Mouse (Mus musculus): Measurements from ENCODE around the gene Fbf1. TPM values are rescaled to one million over a fixed set of nuclear protein-coding genes. Genes with fewer than 3 reads are reported as not detected.

Fbf1 gene
- polyA plus RNA-seq, 1 experiment from 2014 or later = 38.7 TPM

GRCm38 (mm10) chr11:116106154-116106962 is 61.6 kb downstream of the Fbf1 start:
- Histone ChIP-seq H3K4me3 (ENCODE audit: low read length) (peak overlapping the region; percentile 19), H3K9me3 (ENCODE audit: low read length) (no peaks in the 10 kb centered on the region), H3K9ac (replicated peaks; ENCODE audit: low read length) (peak overlapping the region; percentile 48), H3K4me2 (replicated peaks; ENCODE audit: low read depth, low read length) (peak overlapping the region; percentile 71), H3K36me3 (ENCODE audit: insufficient read depth, low read length) (no peaks in the 10 kb centered on the region), H3K27me3 (ENCODE audit: insufficient read depth, low read length) (peaks cover 43% of the 10 kb centered on the region), H3K27ac (ENCODE audit: low read length) (0 out of 2 replicates have a peak overlapping the region, but pooled peaks have one; percentile 38), H3K4me1 (ENCODE audit: insufficient read depth, low read length) (peaks cover 89% of the 10 kb centered on the region)
- WGBS = 19% methylated on average over 32 of the region's 32 CpGs
- ATAC-seq (ENCODE audit: low FRiP score, low TSS enrichment) = no peak

GRCm38 (mm10) chr11:116105065-116105464 is 62.9 kb downstream of the Fbf1 start:
- H3K9ac ChIP-seq (replicated peaks; ENCODE audit: low read length) = no peak overlapping the region
- peaks cover 94% of the 10 kb centered on the region for H3K4me1 ChIP-seq (ENCODE audit: insufficient read depth, low read length)
- H3K27me3 ChIP-seq (ENCODE audit: insufficient read depth, low read length) = peaks cover 30% of the 10 kb centered on the region
- ATAC-seq (ENCODE audit: low FRiP score, low TSS enrichment) = no peak
- H3K36me3 ChIP-seq (ENCODE audit: insufficient read depth, low read length) = no peaks in the 10 kb centered on the region
- 80% methylated on average over 2 of the region's 2 CpGs for WGBS
- H3K4me3 ChIP-seq (ENCODE audit: low read length) = no peak overlapping the region
- H3K4me2 ChIP-seq (replicated peaks; ENCODE audit: low read depth, low read length) = no peak overlapping the region
- H3K27ac ChIP-seq (ENCODE audit: low read length) = 0 out of 2 replicates have a peak overlapping the region, but pooled peaks have one; percentile 18
- no peaks in the 10 kb centered on the region for H3K9me3 ChIP-seq (ENCODE audit: low read length)

GRCm38 (mm10) chr11:116104006-116104646 is 63.8 kb downstream of the Fbf1 start:
- Histone ChIP-seq H3K27ac (ENCODE audit: low read length) (peak overlapping the region; percentile 89), H3K4me2 (replicated peaks; ENCODE audit: low read depth, low read length) (peak overlapping the region; percentile 8; the same call in 1 of the 2 replicates), H3K36me3 (ENCODE audit: insufficient read depth, low read length) (no peaks in the 10 kb centered on the region), H3K4me1 (ENCODE audit: insufficient read depth, low read length) (peaks cover 93% of the 10 kb centered on the region), H3K9ac (replicated peaks; ENCODE audit: low read length) (peak overlapping the region; percentile 39; the same call in 1 of the 2 replicates), H3K4me3 (ENCODE audit: low read length) (no peak overlapping the region), H3K27me3 (ENCODE audit: insufficient read depth, low read length) (peaks cover 21% of the 10 kb centered on the region), H3K9me3 (ENCODE audit: low read length) (no peaks in the 10 kb centered on the region)
- 31% methylated on average over 14 of the region's 14 CpGs for WGBS
- peak; percentile 76 for ATAC-seq (ENCODE audit: low FRiP score, low TSS enrichment)

GRCm38 (mm10) chr11:116103572-116103971 is 64.4 kb downstream of the Fbf1 start:
- 0 out of 2 replicates have a peak overlapping the region, but pooled peaks have one; percentile 8 for H3K4me2 ChIP-seq (replicated peaks; ENCODE audit: low read depth, low read length)
- ATAC-seq (ENCODE audit: low FRiP score, low TSS enrichment) = no peak
- H3K27me3 ChIP-seq (ENCODE audit: insufficient read depth, low read length) = peaks cover 16% of the 10 kb centered on the region
- no peak overlapping the region for H3K9ac ChIP-seq (replicated peaks; ENCODE audit: low read length)
- H3K4me1 ChIP-seq (ENCODE audit: insufficient read depth, low read length) = peaks cover 93% of the 10 kb centered on the region
- no peak overlapping the region for H3K4me3 ChIP-seq (ENCODE audit: low read length)
- H3K27ac ChIP-seq (ENCODE audit: low read length) = peak overlapping the region; percentile 89
- WGBS = 61% methylated on average over 12 of the region's 12 CpGs
- no peaks in the 10 kb centered on the region for H3K36me3 ChIP-seq (ENCODE audit: insufficient read depth, low read length)
- no peaks in the 10 kb centered on the region for H3K9me3 ChIP-seq (ENCODE audit: low read length)

- Histone ChIP-seq H3K4me3 (ENCODE audit: low read length) (no peak overlapping the region), H3K4me1 (ENCODE audit: insufficient read depth, low read length) (peaks cover 84% of the 10 kb centered on the region), H3K27me3 (ENCODE audit: insufficient read depth, low read length) (peaks cover 6% of the 10 kb centered on the region), H3K27ac (ENCODE audit: low read length) (peak overlapping the region; percentile 99), H3K9me3 (ENCODE audit: low read length) (no peaks in the 10 kb centered on the region), H3K9ac (replicated peaks; ENCODE audit: low read length) (peak overlapping the region; percentile 46), H3K4me2 (replicated peaks; ENCODE audit: low read depth, low read length) (0 out of 2 replicates have a peak overlapping the region, but pooled peaks have one; percentile 40), H3K36me3 (ENCODE audit: insufficient read depth, low read length) (no peaks in the 10 kb centered on the region)
- no peak for ATAC-seq (ENCODE audit: low FRiP score, low TSS enrichment)
- 61% methylated on average over 3 of the region's 4 CpGs for WGBS
Observed at GRCm38 (mm10) chr11:116102472-116102871, 65.5 kb downstream of the Fbf1 start.

GRCm38 (mm10) chr11:116101931-116102381 is 66.0 kb downstream of the Fbf1 start:
- Histone ChIP-seq H3K4me2 (replicated peaks; ENCODE audit: low read depth, low read length) (peak overlapping the region; percentile 40), H3K4me1 (ENCODE audit: insufficient read depth, low read length) (peaks cover 79% of the 10 kb centered on the region), H3K27ac (ENCODE audit: low read length) (peak overlapping the region; percentile 99), H3K27me3 (ENCODE audit: insufficient read depth, low read length) (peaks cover under 1% of the 10 kb centered on the region), H3K36me3 (ENCODE audit: insufficient read depth, low read length) (no peaks in the 10 kb centered on the region), H3K4me3 (ENCODE audit: low read length) (no peak overlapping the region), H3K9me3 (ENCODE audit: low read length) (no peaks in the 10 kb centered on the region), H3K9ac (replicated peaks; ENCODE audit: low read length) (peak overlapping the region; percentile 46)
- peak; percentile 5; the same call in 1 of the 2 replicates for ATAC-seq (ENCODE audit: low FRiP score, low TSS enrichment)
- 42% methylated on average over 11 of the region's 11 CpGs for WGBS

- H3K9me3 ChIP-seq (ENCODE audit: low read length) = peaks cover 5% of the 10 kb centered on the region; the same call in 1 of the 2 replicates
- H3K4me2 ChIP-seq (replicated peaks; ENCODE audit: low read depth, low read length) = peak overlapping the region; percentile 40; the same call in 1 of the 2 replicates
- H3K27ac ChIP-seq (ENCODE audit: low read length) = peak overlapping the region; percentile 99
- H3K9ac ChIP-seq (replicated peaks; ENCODE audit: low read length) = peak overlapping the region; percentile 39; the same call in 1 of the 2 replicates
- no peak for ATAC-seq (ENCODE audit: low FRiP score, low TSS enrichment)
- WGBS = 68% methylated on average over 7 of the region's 7 CpGs
- no peak overlapping the region for H3K4me3 ChIP-seq (ENCODE audit: low read length)
- no peaks in the 10 kb centered on the region for H3K27me3 ChIP-seq (ENCODE audit: insufficient read depth, low read length)
- no peaks in the 10 kb centered on the region for H3K36me3 ChIP-seq (ENCODE audit: insufficient read depth, low read length)
- peaks cover 68% of the 10 kb centered on the region for H3K4me1 ChIP-seq (ENCODE audit: insufficient read depth, low read length)
Observed at GRCm38 (mm10) chr11:116100839-116101238, 67.1 kb downstream of the Fbf1 start.

- 70% methylated on average over 6 of the region's 6 CpGs for WGBS
- Histone ChIP-seq H3K27me3 (ENCODE audit: insufficient read depth, low read length) (no peaks in the 10 kb centered on the region), H3K27ac (ENCODE audit: low read length) (peak overlapping the region; percentile 99), H3K4me3 (ENCODE audit: low read length) (0 out of 2 replicates have a peak overlapping the region, but pooled peaks have one; percentile 5), H3K36me3 (ENCODE audit: insufficient read depth, low read length) (no peaks in the 10 kb centered on the region), H3K4me1 (ENCODE audit: insufficient read depth, low read length) (peaks cover 64% of the 10 kb centered on the region), H3K4me2 (replicated peaks; ENCODE audit: low read depth, low read length) (peak overlapping the region; percentile 40), H3K9me3 (ENCODE audit: low read length) (peaks cover 5% of the 10 kb centered on the region; the same call in 1 of the 2 replicates), H3K9ac (replicated peaks; ENCODE audit: low read length) (0 out of 2 replicates have a peak overlapping the region, but pooled peaks have one; percentile 33)
- no peak for ATAC-seq (ENCODE audit: low FRiP score, low TSS enrichment)
Observed at GRCm38 (mm10) chr11:116100385-116100784, 67.6 kb downstream of the Fbf1 start.

- peaks cover 58% of the 10 kb centered on the region for H3K4me1 ChIP-seq (ENCODE audit: insufficient read depth, low read length)
- no peaks in the 10 kb centered on the region for H3K36me3 ChIP-seq (ENCODE audit: insufficient read depth, low read length)
- H3K9me3 ChIP-seq (ENCODE audit: low read length) = peaks cover 5% of the 10 kb centered on the region; the same call in 1 of the 2 replicates
- H3K4me2 ChIP-seq (replicated peaks; ENCODE audit: low read depth, low read length) = peak overlapping the region; percentile 40
- peak overlapping the region; percentile 99 for H3K27ac ChIP-seq (ENCODE audit: low read length)
- no peak for ATAC-seq (ENCODE audit: low FRiP score, low TSS enrichment)
- H3K4me3 ChIP-seq (ENCODE audit: low read length) = peak overlapping the region; percentile 19
- H3K9ac ChIP-seq (replicated peaks; ENCODE audit: low read length) = peak overlapping the region; percentile 58
- 83% methylated on average over 6 of the region's 6 CpGs for WGBS
- no peaks in the 10 kb centered on the region for H3K27me3 ChIP-seq (ENCODE audit: insufficient read depth, low read length)
Observed at GRCm38 (mm10) chr11:116099462-116099861, 68.5 kb downstream of the Fbf1 start.
